In the genomic region with DNA sequence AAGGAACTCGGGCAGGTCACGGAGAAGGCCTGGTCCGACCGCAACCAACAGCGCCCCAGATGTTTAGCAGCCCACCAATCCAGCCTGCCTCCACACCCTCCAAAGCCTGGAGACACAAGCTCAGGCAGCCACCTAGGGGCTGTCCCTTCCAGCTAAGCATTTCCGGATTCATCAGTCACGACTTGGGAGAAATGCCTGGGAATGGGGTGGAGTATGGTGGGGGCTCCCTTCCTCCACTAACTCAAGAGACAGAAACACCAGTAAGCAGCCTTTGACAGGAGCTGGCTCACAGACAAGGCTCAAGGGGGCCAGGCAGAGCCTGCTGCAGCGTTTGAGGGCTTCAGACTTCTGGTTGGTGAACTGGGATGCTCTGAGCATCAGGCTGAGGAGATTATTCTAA, we compare ENCODE assay signal across 8 mouse cellular contexts. TPM values are rescaled to one million over a fixed set of nuclear protein-coding genes. Genes with fewer than 3 reads are reported as not detected.
DNase-seq lines count a peak whose midpoint lies in the region; ATAC-seq and TF ChIP-seq lines count a peak whose summit lies in the region.

No protein-coding gene starts in this region.

- H3K4me2 ChIP-seq in forebrain, postnatal 0 days (ENCODE audit: low read depth) = 0 out of 2 replicates have a peak overlapping the region, but pooled peaks have one; percentile 86
- no peak overlapping the region for H3K4me2 ChIP-seq in forebrain, embryonic 11.5 days (ENCODE audit: low read depth, low read length, severe bottlenecking)
- H3K4me2 ChIP-seq in stomach, embryonic 16.5 days (ENCODE audit: low read depth, low read length) = peak overlapping the region; percentile 30; the same call in 1 of the 2 replicates

- DNase-seq in forebrain, postnatal 0 days = no peak
- DNase-seq in forebrain, embryonic 11.5 days (ENCODE audit: low spot score) = no peak
- peak; percentile 41 to 53 for DNase-seq in right cerebral cortex, adult 2 months (ENCODE audit: low spot score in 2 of 2)
- no peak for DNase-seq in right cerebral cortex, postnatal 14 days
- DNase-seq in left cerebral cortex, postnatal 36 days (ENCODE audit: low spot score in 2 of 2) = peak; percentile 42 to 54
- no peak for DNase-seq in gastrocnemius, postnatal 25 days

- no peaks in the 10 kb centered on the region for H3K9me3 ChIP-seq in forebrain, postnatal 0 days (ENCODE audit: low read length)
- H3K9me3 ChIP-seq in forebrain, embryonic 11.5 days (ENCODE audit: control insufficient read depth, low read length) = no peaks in the 10 kb centered on the region
- no peaks in the 10 kb centered on the region for H3K9me3 ChIP-seq in stomach, embryonic 16.5 days (replicated peaks; ENCODE audit: control insufficient read depth, low read length)

- H3K4me3 ChIP-seq in forebrain, postnatal 0 days (ENCODE audit: low read depth, low read length) = no peak overlapping the region
- no peak overlapping the region for H3K4me3 ChIP-seq in forebrain, embryonic 11.5 days (ENCODE audit: low read depth, low read length)
- H3K4me3 ChIP-seq in stomach, embryonic 16.5 days (replicated peaks; ENCODE audit: low read length) = 0 out of 2 replicates have a peak overlapping the region, but pooled peaks have one; percentile 9

- no peak for ATAC-seq in forebrain, postnatal 0 days
- ATAC-seq in forebrain, embryonic 11.5 days (replicated peaks; ENCODE audit: low FRiP score) = no peak
- no peak for ATAC-seq in stomach, embryonic 16.5 days (ENCODE audit: insufficient read depth, low FRiP score)
- no peak for ATAC-seq in inflammation-experienced regulatory T-cells, adult 6 months

- no peak overlapping the region for H3K27ac ChIP-seq in forebrain, postnatal 0 days (ENCODE audit: low read depth, low read length)
- no peak overlapping the region for H3K27ac ChIP-seq in forebrain, embryonic 11.5 days (ENCODE audit: low read depth, low read length)
- peak overlapping the region; percentile 19; the same call in 1 of the 2 replicates for H3K27ac ChIP-seq in stomach, embryonic 16.5 days (ENCODE audit: low read length)

- no peaks in the 10 kb centered on the region for H3K36me3 ChIP-seq in forebrain, postnatal 0 days (ENCODE audit: insufficient read depth)
- H3K36me3 ChIP-seq in forebrain, embryonic 11.5 days (ENCODE audit: control insufficient read depth, insufficient read depth, low read length) = no peaks in the 10 kb centered on the region
- no peaks in the 10 kb centered on the region for H3K36me3 ChIP-seq in stomach, embryonic 16.5 days (ENCODE audit: control insufficient read depth, insufficient read depth, low read length)

- H3K27me3 ChIP-seq in forebrain, postnatal 0 days (ENCODE audit: insufficient read depth, low read length) = no peaks in the 10 kb centered on the region
- H3K27me3 ChIP-seq in forebrain, embryonic 11.5 days (ENCODE audit: control insufficient read depth, insufficient read depth, low read length) = peaks cover 10% of the 10 kb centered on the region
- no peaks in the 10 kb centered on the region for H3K27me3 ChIP-seq in stomach, embryonic 16.5 days (ENCODE audit: control insufficient read depth, insufficient read depth, low read length)

- 0 out of 2 replicates have a peak overlapping the region, but pooled peaks have one; percentile 10 for H3K9ac ChIP-seq in forebrain, postnatal 0 days
- no peak overlapping the region for H3K9ac ChIP-seq in forebrain, embryonic 11.5 days (ENCODE audit: low read length)
- 0 out of 2 replicates have a peak overlapping the region, but pooled peaks have one; percentile 33 for H3K9ac ChIP-seq in stomach, embryonic 16.5 days (ENCODE audit: low read length)

- H3K4me1 ChIP-seq in forebrain, postnatal 0 days (ENCODE audit: insufficient read depth) = 0 out of 2 replicates have a peak, but pooled peaks cover 4% of the 10 kb centered on the region
- peaks cover 4% of the 10 kb centered on the region; the same call in 1 of the 2 replicates for H3K4me1 ChIP-seq in forebrain, embryonic 11.5 days (replicated peaks; ENCODE audit: control insufficient read depth, insufficient read depth, low read length)
- peaks cover 17% of the 10 kb centered on the region for H3K4me1 ChIP-seq in stomach, embryonic 16.5 days (ENCODE audit: control insufficient read depth, insufficient read depth, low read length)

- no peak for TF ChIP-seq CTCF in forebrain, postnatal 0 days (IDR thresholded peaks at IDR 0.05; ENCODE audit: low read depth)

- intact Hi-C loops in left cerebral cortex, postnatal 36 days (cut with DNase I) = no loop called here

- 27% methylated on average over 8 of the region's 8 CpGs for WGBS in forebrain, postnatal 0 days
- 33% methylated on average over 8 of the region's 8 CpGs for WGBS in forebrain, embryonic 11.5 days
- WGBS in stomach, embryonic 16.5 days = 22% methylated on average over 8 of the region's 8 CpGs

RNA-seq across cellular contexts. Expression of a gene that starts 1.6 kb away (rescaled TPM):
- total RNA-seq in forebrain, postnatal 0 days (2014; rRNA removed) = 11.7 and 12.0 TPM in 2 replicates
- 4.6 and 6.2 TPM in 2 replicates for polyA plus RNA-seq in forebrain, postnatal 0 days (2015; fragmentation: Nextera tagmentation; extraction: Ambion mirVana)
- 1.9 and 2.5 TPM in 2 replicates for polyA plus RNA-seq in forebrain, embryonic 11.5 days (2014; fragmentation: Nextera tagmentation; extraction: Ambion mirVana)
- total RNA-seq in left cerebral cortex, postnatal 36 days (2021) = 10 to 100 TPM; 29.7 to 45.9 TPM
- 5.1 and 6.1 TPM in 2 replicates for polyA plus RNA-seq in stomach, embryonic 16.5 days (2015; fragmentation: Nextera tagmentation; extraction: Ambion mirVana)
- total RNA-seq in gastrocnemius, postnatal 25 days (2021) = 10 to 100 TPM; 30.0 to 39.2 TPM
- 10 to 100 TPM in 2 of 3 experiments, 1 to 10 TPM in 1; 5.1 to 15.7 (median 11.2) TPM for polyA plus RNA-seq in inflammation-experienced regulatory T-cells, adult 6 months (2017; shearing (Covaris generic))

RNA-seq across cellular contexts. Expression of a gene that starts 23.5 kb away (rescaled TPM):
- total RNA-seq in forebrain, postnatal 0 days (2014; rRNA removed) = 119 and 129 TPM in 2 replicates
- polyA plus RNA-seq in forebrain, postnatal 0 days (2015; fragmentation: Nextera tagmentation; extraction: Ambion mirVana) = 50.9 and 65.0 TPM in 2 replicates
- polyA plus RNA-seq in forebrain, embryonic 11.5 days (2014; fragmentation: Nextera tagmentation; extraction: Ambion mirVana) = 60.4 and 74.7 TPM in 2 replicates
- 100 to 1,000 TPM; 105 to 126 TPM for total RNA-seq in left cerebral cortex, postnatal 36 days (2021)
- polyA plus RNA-seq in stomach, embryonic 16.5 days (2015; fragmentation: Nextera tagmentation; extraction: Ambion mirVana) = 25.6 and 26.4 TPM in 2 replicates
- total RNA-seq in gastrocnemius, postnatal 25 days (2021) = 10 to 100 TPM; 43.1 to 45.0 TPM
- 10 to 100 TPM; 12.6 to 23.3 (median 20.8) TPM for polyA plus RNA-seq in inflammation-experienced regulatory T-cells, adult 6 months (2017; shearing (Covaris generic))

RNA-seq across cellular contexts. Expression of a gene that starts 23.7 kb away (rescaled TPM):
- 108 and 136 TPM in 2 replicates for total RNA-seq in forebrain, postnatal 0 days (2014; rRNA removed)
- 119 and 122 TPM in 2 replicates for polyA plus RNA-seq in forebrain, postnatal 0 days (2015; fragmentation: Nextera tagmentation; extraction: Ambion mirVana)
- 31.2 and 35.7 TPM in 2 replicates for polyA plus RNA-seq in forebrain, embryonic 11.5 days (2014; fragmentation: Nextera tagmentation; extraction: Ambion mirVana)
- total RNA-seq in left cerebral cortex, postnatal 36 days (2021) = 10 to 100 TPM; 37.4 to 42.2 TPM
- polyA plus RNA-seq in stomach, embryonic 16.5 days (2015; fragmentation: Nextera tagmentation; extraction: Ambion mirVana) = 25.3 and 27.0 TPM in 2 replicates
- 1 to 10 TPM; 7.6 to 8.2 TPM for total RNA-seq in gastrocnemius, postnatal 25 days (2021)
- polyA plus RNA-seq in inflammation-experienced regulatory T-cells, adult 6 months (2017; shearing (Covaris generic)) = 1 to 10 TPM; 6.0 to 9.0 (median 6.4) TPM

RNA-seq across cellular contexts. Expression of a gene that starts 38.4 kb away (rescaled TPM):
- 60.7 and 74.9 TPM in 2 replicates for total RNA-seq in forebrain, postnatal 0 days (2014; rRNA removed)
- polyA plus RNA-seq in forebrain, postnatal 0 days (2015; fragmentation: Nextera tagmentation; extraction: Ambion mirVana) = 43.3 and 52.7 TPM in 2 replicates
- 42.5 and 45.1 TPM in 2 replicates for polyA plus RNA-seq in forebrain, embryonic 11.5 days (2014; fragmentation: Nextera tagmentation; extraction: Ambion mirVana)
- 10 to 100 TPM; 42.9 to 60.1 TPM for total RNA-seq in left cerebral cortex, postnatal 36 days (2021)
- polyA plus RNA-seq in stomach, embryonic 16.5 days (2015; fragmentation: Nextera tagmentation; extraction: Ambion mirVana) = 64.2 and 64.8 TPM in 2 replicates
- total RNA-seq in gastrocnemius, postnatal 25 days (2021) = 10 to 100 TPM; 68.1 to 72.3 TPM
- 10 to 100 TPM; 20.8 to 30.3 (median 23.3) TPM for polyA plus RNA-seq in inflammation-experienced regulatory T-cells, adult 6 months (2017; shearing (Covaris generic))

Comparison
In these comparisons a context has a peak if more than half of its experiments do, and no peak if none do; other contexts are left out.
1. DNase-seq: peak in right cerebral cortex, adult 2 months (2 of 2) and left cerebral cortex, postnatal 36 days (2 of 2); none in forebrain, postnatal 0 days (single experiment), forebrain, embryonic 11.5 days (single experiment), right cerebral cortex, postnatal 14 days (single experiment) and gastrocnemius, postnatal 25 days (single experiment).